Mouse (Mus musculus) frontal cortex, adult (tissue): ENCODE results near the gene Myocd.

ENCODE experiments used
- ATAC-seq: cut with Nextera tagmentation; 2 replicates; pipeline ENCODE4 v1.9.2; 2017; ENCODE audit warnings: mild to moderate bottlenecking, moderate library complexity, mixed read lengths; ENCODE audit not compliant: low TSS enrichment

Myocd gene

GRCm38 (mm10) chr11:65214954-65215629, 54.7 kb downstream of the Myocd start:
- peak; percentile 72 for ATAC-seq

DNA sequence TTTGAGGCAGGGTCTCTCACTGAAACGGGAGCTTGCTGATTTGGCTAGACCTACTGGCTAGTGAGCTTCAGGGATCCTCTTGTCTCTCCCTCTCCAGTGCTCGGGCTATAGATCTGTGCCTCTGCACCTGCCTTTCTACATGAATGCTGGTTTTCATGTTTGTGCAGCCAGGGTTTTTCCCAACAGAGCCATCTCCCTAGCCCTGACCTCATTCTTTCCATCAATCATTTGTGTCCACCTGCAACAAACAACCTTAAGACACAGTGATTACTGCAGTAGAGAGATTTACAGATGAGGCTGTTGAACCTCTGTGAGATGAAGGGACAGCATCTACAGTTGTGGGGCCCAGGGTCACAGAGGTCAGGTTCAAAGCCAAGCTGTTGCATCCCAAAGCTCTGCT, 56.0 kb downstream of the Myocd start:
- ATAC-seq, result no peak

DNA sequence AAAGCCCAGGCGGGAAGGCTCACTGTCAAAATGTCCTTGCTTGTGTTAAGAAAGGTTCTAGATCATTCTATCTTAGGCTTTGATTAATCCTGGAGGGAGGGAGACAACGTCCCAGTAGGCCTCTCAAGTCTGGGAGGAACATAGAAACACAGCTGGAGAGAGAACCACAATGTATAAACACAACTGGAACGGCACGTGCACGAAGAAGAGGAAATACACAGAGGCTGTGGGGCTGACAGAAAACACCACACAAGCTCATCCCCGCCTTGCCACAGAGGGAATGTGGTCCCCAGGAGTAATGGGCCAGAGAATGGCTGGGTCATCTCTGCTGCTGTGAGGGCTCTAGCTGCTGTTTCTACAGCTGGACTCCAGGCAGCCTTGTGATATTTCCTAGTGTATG, 58.1 kb downstream of the Myocd start:
- no peak for ATAC-seq

- no peak for ATAC-seq
These were observed 60.3 kb downstream of the Myocd start for GRCm38 (mm10) chr11:65209441-65209840.

GRCm38 (mm10) chr11:65205306-65205705, 64.5 kb downstream of the Myocd start:
- ATAC-seq, result no peak

DNA sequence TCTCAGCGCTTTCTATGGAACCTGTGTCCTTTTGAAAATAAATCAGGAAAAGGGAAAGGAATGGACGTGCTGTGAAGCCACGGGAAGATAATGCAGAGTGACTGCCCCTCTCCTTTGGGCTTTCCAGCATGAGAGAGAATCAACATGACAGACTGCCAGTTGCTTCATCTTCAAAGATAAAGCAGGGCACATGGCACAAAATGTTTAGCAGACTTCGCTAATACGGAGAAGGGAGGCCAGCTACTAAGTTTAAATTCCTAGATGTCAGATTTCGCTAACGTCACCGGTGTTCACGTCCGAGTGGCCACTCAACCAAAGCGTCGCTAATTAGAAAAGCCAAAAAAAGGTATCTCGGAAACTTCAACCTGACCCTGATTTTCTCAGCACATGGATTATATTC, 65.1 kb downstream of the Myocd start:
- no peak for ATAC-seq

DNA sequence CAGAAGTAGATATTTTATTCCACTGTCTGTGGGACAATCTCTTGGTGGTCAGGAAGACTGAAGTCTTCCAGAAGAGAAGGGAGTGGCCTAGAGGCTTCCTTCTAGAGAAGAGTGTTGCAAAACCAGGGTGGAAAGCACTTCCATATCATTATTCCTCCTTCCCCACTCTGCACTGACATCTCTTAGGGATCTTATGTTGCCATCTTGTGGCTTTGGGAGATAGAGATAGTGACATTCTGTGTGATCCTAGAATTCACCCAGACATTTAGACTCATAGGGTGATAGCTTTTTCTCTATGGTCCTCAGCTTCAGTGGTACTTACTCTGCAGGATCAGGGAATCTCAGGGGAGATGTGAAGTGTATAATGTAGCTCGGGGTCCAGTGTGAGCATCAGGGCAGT, 66.8 kb downstream of the Myocd start:
- peak; percentile 57 for ATAC-seq

GRCm38 (mm10) chr11:65202236-65202635, 67.6 kb downstream of the Myocd start:
- ATAC-seq, result no peak

DNA sequence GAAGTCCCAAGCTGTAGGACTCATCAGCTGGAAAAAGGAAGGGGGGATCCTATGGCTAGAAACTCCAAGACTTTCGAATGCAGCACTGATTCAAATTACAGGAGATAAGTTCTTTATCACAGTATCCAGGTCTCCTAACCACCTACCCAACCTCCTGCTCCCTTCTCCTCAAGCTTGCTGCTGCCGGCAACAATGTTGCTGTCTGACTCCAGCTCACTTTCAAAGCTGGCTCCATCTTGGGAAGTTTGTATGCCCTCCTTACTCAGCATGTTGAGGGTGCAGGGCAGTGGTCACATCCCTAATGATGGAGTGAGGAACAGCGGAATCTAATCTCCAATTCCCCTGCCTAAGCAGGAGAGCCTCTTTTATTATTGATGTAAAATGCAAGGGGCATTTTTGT, 71.8 kb downstream of the Myocd start:
- ATAC-seq, result no peak

DNA sequence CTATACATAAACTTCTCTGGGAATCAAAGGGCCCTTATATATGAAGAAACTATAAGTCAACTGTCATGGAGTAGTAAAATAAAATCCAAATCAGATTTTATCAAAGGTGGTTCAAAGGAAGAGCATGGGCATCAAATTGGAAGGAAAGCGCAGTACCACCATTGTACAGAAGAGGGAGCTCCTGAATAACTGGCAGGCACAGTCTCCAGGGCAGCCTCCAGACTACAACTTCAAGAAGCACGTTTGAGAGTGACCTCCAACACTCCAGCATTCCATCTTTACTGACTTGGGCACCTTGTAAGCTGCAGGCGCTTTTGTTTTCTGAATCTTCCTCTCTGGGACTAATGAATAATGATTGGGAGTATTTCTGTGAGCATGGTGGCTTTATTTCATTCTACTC, 72.5 kb downstream of the Myocd start:
- ATAC-seq, result peak; percentile 81

- ATAC-seq, result no peak
These were observed 82.8 kb downstream of the Myocd start for GRCm38 (mm10) chr11:65186974-65187373.

- no peak for ATAC-seq
These were observed 84.7 kb downstream of the Myocd start for GRCm38 (mm10) chr11:65185114-65185513.

DNA sequence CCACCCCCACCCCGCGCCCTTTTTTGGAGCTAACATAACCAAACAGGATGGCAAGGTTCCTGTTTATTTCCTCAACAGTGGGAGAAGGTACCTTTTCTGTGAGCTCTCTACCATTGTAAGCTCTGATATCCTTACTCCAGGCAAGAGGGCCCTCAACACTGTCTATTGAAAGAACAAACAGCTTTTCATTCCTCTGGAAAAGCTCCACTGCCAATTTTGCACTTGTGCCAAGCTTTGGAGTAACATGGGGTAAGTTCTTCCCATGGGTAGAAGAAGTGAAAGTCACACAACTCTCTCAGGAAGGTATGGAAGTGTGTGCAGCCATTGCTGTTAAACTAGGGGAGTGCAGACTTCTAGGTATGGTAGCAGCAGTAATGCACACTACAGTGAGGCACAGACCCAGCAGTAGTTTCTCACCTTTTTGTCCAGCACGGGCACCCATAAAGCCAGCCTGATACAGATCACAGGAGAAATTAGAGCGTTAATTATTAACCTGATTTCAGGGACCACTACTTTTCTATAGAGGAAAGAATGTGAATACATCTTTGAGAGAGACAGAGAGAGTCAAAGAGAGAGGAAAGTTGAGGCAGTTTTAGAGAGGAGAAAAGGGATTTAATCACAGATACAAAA, 99.6 kb downstream of the Myocd start:
- no peak for ATAC-seq

GRCm38 (mm10) chr11:65162767-65163120, 107.0 kb downstream of the Myocd start, which contains the start of gene Arhgap44:
Arhgap44 (minus strand) TSS chr11:65162961.
- ATAC-seq, result peak; percentile 87

DNA sequence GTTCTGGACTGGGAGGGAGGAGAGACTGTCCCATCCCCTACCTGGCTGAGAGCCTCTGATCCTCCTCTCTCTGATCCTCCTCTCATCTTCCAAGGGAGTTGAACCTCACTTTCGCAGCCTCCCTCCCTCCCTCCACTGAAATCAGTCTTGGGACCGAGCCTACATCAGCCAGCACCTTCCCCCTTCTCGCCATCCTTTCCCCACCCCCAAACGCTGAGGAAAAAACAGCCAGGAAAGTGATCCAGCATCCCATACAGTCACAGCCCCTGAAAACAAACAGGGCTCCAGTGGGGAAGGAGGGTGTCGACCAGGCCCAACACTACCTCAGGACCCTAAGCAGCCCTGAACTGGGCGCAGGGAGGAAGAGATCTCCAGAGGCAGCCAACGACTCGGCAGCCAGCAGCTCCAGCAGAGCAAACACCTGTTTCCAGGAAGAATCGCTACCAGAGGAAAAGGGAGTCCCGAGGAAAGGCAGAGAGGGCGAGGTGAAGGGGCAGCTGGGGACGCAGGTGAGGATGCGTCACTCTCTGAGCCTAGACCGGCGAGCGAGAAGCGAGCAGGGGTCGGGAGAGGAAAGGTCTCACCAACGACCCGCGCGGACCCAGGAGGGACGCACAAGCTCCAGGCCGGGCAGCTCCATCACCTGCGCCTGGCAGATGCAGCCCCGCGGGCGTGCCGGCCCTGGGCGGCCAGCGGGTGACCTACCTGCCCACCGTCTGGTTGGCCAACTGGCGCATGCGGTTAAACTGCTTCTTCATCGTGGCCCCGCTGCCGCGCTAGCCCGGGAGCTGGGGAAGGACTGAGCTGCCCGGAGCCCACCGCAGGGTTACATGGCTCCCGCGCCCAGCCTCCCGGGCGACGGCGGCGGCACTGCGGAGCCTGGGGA, 107.7 kb downstream of the Myocd start:
- peak; percentile 59 for ATAC-seq

GRCm38 (mm10) chr11:65160991-65161880, 108.6 kb downstream of the Myocd start:
- peak; percentile 28 for ATAC-seq

DNA sequence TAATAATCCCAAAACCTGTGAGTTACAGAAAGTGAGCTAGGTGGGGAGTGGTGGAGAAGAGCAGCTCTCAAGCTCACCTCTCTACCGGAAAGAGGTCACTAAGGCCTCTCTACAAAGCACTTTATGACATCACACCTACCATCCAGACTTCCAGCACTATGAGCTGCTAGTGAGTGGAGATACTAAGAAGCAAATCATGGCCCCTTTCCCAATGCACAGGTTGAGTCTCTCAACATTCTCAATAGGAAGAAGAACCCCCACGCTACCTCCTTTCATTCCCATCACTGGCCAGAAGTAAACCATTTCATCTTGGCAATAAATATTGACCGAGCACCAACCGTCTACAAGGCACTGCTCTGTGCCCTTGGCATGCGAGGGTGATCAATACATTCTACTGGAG, 110.0 kb downstream of the Myocd start, which contains the start of gene 1700086D15Rik:
Gene 1700086D15Rik, minus strand, starts transcription at position 101 of the 400 bp plus-strand sequence.
- no peak for ATAC-seq

GRCm38 (mm10) chr11:65158658-65158990, 111.2 kb downstream of the Myocd start:
- ATAC-seq, result no peak

DNA sequence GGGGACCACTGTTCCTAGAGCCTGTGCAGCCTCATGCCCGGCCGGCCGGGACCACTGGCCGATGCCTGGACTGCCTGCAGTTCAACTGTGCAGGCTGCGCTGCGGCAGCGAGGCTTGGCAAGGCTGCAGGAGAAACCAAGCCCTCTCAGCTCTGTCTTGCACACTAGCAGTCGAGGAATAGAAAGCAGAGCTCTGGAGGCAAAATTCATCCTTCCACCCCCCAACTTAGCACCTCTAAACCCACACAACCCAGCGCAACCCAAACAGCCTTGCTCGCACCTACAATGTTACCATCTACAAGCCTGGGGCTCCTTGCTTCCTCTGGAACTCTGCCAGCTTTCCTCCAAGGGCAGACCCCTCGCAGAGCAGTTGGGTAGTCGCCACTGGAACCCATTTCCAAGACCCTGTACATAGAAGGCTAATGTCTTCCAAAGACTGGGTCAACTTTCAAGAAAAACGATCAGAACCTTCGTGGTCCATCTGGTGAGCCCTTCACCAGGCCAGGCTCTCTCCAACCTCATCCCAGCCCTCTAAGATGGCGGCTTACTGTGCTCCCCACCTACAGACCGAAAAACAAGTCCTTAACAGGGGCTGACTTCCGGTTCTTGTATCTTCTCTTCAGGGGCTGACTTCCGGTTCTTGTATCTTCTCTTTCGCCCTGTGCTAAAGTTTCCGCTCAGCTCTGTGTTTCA, 111.7 kb downstream of the Myocd start:
- peak; percentile 71 for ATAC-seq

DNA sequence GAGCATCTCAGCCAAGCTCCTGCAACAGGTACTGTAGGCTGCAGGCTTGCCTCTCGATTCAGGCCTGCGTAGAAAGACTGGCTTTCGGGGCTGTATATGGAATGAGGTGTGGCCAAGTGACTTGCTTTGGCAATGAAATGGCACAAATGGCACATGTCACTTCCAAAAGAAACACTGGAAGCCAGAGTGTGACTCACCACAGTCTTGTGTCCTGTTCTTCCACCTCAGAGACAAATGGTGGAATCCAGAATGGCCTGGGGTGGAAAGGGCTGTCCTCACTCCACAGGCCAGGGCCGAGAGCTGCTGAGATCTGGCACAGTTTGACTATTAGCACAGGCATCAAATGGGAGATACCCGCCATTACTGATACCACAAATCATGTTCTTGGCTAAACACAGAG, 116.8 kb downstream of the Myocd start:
- ATAC-seq, result no peak

DNA sequence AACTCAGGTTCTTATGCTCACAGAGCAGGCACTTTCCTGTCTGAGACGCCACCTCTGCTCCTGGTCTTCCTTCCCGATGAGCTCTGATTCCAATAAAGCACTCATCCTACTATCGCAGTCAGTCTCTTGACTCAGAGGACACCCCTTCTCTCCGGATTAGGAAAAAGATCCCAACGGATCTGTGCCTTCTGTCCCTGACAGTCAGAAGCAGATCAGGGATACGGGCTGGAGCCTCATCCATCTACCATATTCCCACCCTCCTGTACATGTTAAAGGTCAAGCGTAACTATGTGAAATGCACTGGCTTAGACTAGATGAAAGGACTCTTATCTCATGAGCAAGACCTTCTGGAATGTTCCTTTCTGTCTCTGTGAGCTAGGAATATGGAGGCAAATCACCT, 121.3 kb downstream of the Myocd start:
- no peak for ATAC-seq
